Mouse (Mus musculus) heart, adult 2 months (tissue): ENCODE data around the gene Ces1g.

Experiments used
- CTCF ChIP-seq: fragments of 200-600 bp; IDR thresholded peaks from 2 replicates; pipeline ENCODE4 v1.8.1; 2022; ENCODE audit warnings: antibody characterized with exemption, mild to moderate bottlenecking, moderate library complexity
- EP300 ChIP-seq: fragments of 200-500 bp; IDR thresholded peaks from 2 replicates; pipeline ENCODE4 v1.6.1; 2011; ENCODE audit warnings: low read depth, low read length, control low read depth; ENCODE audit not compliant: insufficient read depth
- POLR2A ChIP-seq: fragments of 200-500 bp; IDR thresholded peaks from 2 replicates; pipeline ENCODE4 v1.6.1; 2011; ENCODE audit warnings: mild to moderate bottlenecking, low read depth, low read length, control low read depth; ENCODE audit not compliant: insufficient read depth

- TF ChIP-seq CTCF (no peak), POLR2A (no peak), EP300 (no peak)
Measured at GRCm38 (mm10) chr8:93252400-93252925, 84.6 kb downstream of the Ces1g start.
